Mouse (Mus musculus): ENCODE results near the gene Stpg2. TPM values are rescaled to one million over a fixed set of nuclear protein-coding genes. Genes with fewer than 3 reads are reported as not detected.

Gene Stpg2
- total and polyA plus RNA-seq, 2 experiments from 2014 or later = 0.19 TPM; not detected in 1

- Histone ChIP-seq H3K9me3 (ENCODE audit: low read length) (no peaks in the 10 kb centered on the region), H3K27me3 (ENCODE audit: insufficient read depth, low read length) (no peaks in the 10 kb centered on the region), H3K27ac (ENCODE audit: low read depth, low read length) (no peak overlapping the region), H3K36me3 (ENCODE audit: insufficient read depth) (no peaks in the 10 kb centered on the region), H3K4me3 (ENCODE audit: low read depth, low read length) (no peak overlapping the region), H3K4me1 (ENCODE audit: insufficient read depth) (no peaks in the 10 kb centered on the region), H3K9ac (no peak overlapping the region), H3K4me2 (ENCODE audit: low read depth) (no peak overlapping the region)
- TF ChIP-seq CTCF (IDR thresholded peaks at IDR 0.05; ENCODE audit: low read depth) = no peak
- no peak for ATAC-seq
- WGBS = 86% methylated on average over 2 of the region's 2 CpGs
- no peak for DNase-seq
These were observed 527.7 kb downstream of the Stpg2 start for GRCm38 (mm10) chr3:139733156-139733555.

GRCm38 (mm10) chr3:139739388-139739787 is 533.9 kb downstream of the Stpg2 start:
- WGBS = 91% methylated on average over 4 of the region's 4 CpGs

More at GRCm38 (mm10) chr3:139739388-139739787, 533.9 kb downstream of the Stpg2 start:
- H3K4me3 ChIP-seq (ENCODE audit: low read depth, low read length) = no peak overlapping the region
- H3K27ac ChIP-seq (ENCODE audit: low read depth, low read length) = no peak overlapping the region
- no peak overlapping the region for H3K9ac ChIP-seq
- no peak overlapping the region for H3K4me2 ChIP-seq (ENCODE audit: low read depth)
- no peak for DNase-seq
- H3K4me1 ChIP-seq (ENCODE audit: insufficient read depth) = no peaks in the 10 kb centered on the region
- no peaks in the 10 kb centered on the region for H3K36me3 ChIP-seq (ENCODE audit: insufficient read depth)
- ATAC-seq = no peak
- no peaks in the 10 kb centered on the region for H3K9me3 ChIP-seq (ENCODE audit: low read length)
- no peak for TF ChIP-seq CTCF (IDR thresholded peaks at IDR 0.05; ENCODE audit: low read depth)
- H3K27me3 ChIP-seq (ENCODE audit: insufficient read depth, low read length) = no peaks in the 10 kb centered on the region

Other genes with a start within 250 kb of the Stpg2 start
- 83.6 and 88.5 TPM in 2 replicates for gene Rap1gds1, start 130.5 kb upstream of the Stpg2 start, total RNA-seq (2014; rRNA removed)
- 48.5 and 63.9 TPM in 2 replicates for gene Rap1gds1, start 130.5 kb upstream of the Stpg2 start, polyA plus RNA-seq (2015; fragmentation: Nextera tagmentation; extraction: Ambion mirVana)

All from forebrain, postnatal 0 days (tissue).